Mouse (Mus musculus): ENCODE results near the gene Ppp4r2. TPM values are rescaled to one million over a fixed set of nuclear protein-coding genes. Genes with fewer than 3 reads are reported as not detected.
"Not testable (repeated sequence)": the region's sequence is repeated elsewhere in the genome, so short reads cannot be mapped to it uniquely, and the experiment has no call there.

The Ppp4r2 gene
- polyA plus RNA-seq, 1 experiment from 2014 or later, result 119 TPM

GRCm38 (mm10) chr6:100865321-100865720 is 31.9 kb downstream of the Ppp4r2 start:
- no peaks in the 10 kb centered on the region for H3K27me3 ChIP-seq
- no peak for ATAC-seq
- POLR2A ChIA-PET, result no interaction called here
- CTCF ChIA-PET, result interaction anchor here (0.6 to 1.8 kb wide), 2 partner anchors 156 to 236 kb away, joined by 3 to 6 read pairs; no protein-coding TSS in a partner anchor
- no peak for DNase-seq (ENCODE audit: low read depth, low spot score)
- in situ Hi-C loops (cut with MboI; ENCODE audit: low pct_unique_long_range_greater_than_20kb), result no loop called here
- no peak for TF ChIP-seq CTCF (IDR thresholded peaks at IDR 0.05)

- POLR2A ChIA-PET; H3K27me3 ChIP-seq; ATAC-seq; in situ Hi-C loops (cut with MboI; ENCODE audit: low pct_unique_long_range_greater_than_20kb); DNase-seq (ENCODE audit: low read depth, low spot score): not testable (repeated sequence)
- CTCF ChIA-PET, result interaction anchor here (0.6 to 1.8 kb wide), 2 partner anchors 156 to 236 kb away, joined by 3 to 6 read pairs; no protein-coding TSS in a partner anchor
Measured at GRCm38 (mm10) chr6:100865788-100866187, 32.4 kb downstream of the Ppp4r2 start.

DNA sequence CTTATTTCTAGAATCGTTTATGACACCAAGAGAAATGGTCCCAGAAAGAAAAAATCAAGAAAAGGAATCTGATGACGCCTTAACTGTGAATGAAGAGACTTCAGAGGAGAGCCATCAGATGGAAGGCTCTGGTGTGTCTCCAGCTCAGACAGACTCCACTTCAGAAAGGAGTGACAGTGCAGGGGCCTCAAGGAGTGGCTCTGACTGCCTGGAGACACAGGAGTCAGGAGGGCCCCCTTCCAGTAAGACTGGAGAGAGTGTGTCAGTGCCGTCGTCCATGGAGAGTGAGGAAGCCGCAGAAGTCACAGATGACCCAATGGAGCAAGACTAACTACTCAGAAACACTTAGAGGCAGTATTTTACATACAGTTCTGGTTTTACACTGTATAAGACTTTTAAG is 32.8 kb downstream of the Ppp4r2 start:
- ATAC-seq, result not testable (repeated sequence)

GRCm38 (mm10) chr6:100868863-100869262 is 35.4 kb downstream of the Ppp4r2 start:
- CTCF ChIA-PET, result interaction anchor here (1.4 kb wide), 2 partner anchors 12 to 260 kb away, joined by 3 to 5 read pairs; no protein-coding TSS in a partner anchor
- no peaks in the 10 kb centered on the region for H3K27me3 ChIP-seq
- TF ChIP-seq CTCF (IDR thresholded peaks at IDR 0.05), result no peak
- no peak for DNase-seq (ENCODE audit: low read depth, low spot score)
- in situ Hi-C loops (cut with MboI; ENCODE audit: low pct_unique_long_range_greater_than_20kb), result no loop called here
- ATAC-seq, result no peak
- POLR2A ChIA-PET, result interaction anchor here (1.2 kb wide), 1 partner anchor 11 kb away, joined by 4 read pairs; no protein-coding TSS in a partner anchor

More for the DNA sequence above, 32.8 kb downstream of the Ppp4r2 start:
- H3K27me3 ChIP-seq; DNase-seq (ENCODE audit: low read depth, low spot score); POLR2A ChIA-PET; in situ Hi-C loops (cut with MboI; ENCODE audit: low pct_unique_long_range_greater_than_20kb): not testable (repeated sequence)
- CTCF ChIA-PET, result interaction anchor here (1.8 kb wide), 1 partner anchor 157 kb away, joined by 6 read pairs; no protein-coding TSS in a partner anchor

- in situ Hi-C loops (cut with MboI; ENCODE audit: low pct_unique_long_range_greater_than_20kb), result loop anchor here (5.0 kb wide), 2 partner anchors 108 to 198 kb away; partner anchors contain the start of gene Shq1
- DNase-seq (ENCODE audit: low read depth, low spot score) (no peak), ATAC-seq (no peak)
- no peak for TF ChIP-seq CTCF (IDR thresholded peaks at IDR 0.05)
- CTCF ChIA-PET, result interaction anchor here (1.4 kb wide), 1 partner anchor 261 kb away, joined by 3 read pairs; no protein-coding TSS in a partner anchor
- H3K27me3 ChIP-seq, result no peaks in the 10 kb centered on the region
- POLR2A ChIA-PET, result interaction anchor here (1.1 kb wide), 1 partner anchor 260 kb away, joined by 3 read pairs; no protein-coding TSS in a partner anchor
Measured at GRCm38 (mm10) chr6:100869909-100870308, 36.5 kb downstream of the Ppp4r2 start.

- ChIA-PET CTCF (interaction anchor here (0.8 kb wide), 1 partner anchor 265 kb away, joined by 3 read pairs; no protein-coding TSS in a partner anchor), POLR2A (no interaction called here)
- no peaks in the 10 kb centered on the region for H3K27me3 ChIP-seq
- in situ Hi-C loops (cut with MboI; ENCODE audit: low pct_unique_long_range_greater_than_20kb), result loop anchor here (5.0 kb wide), 2 partner anchors 111 to 201 kb away; partner anchors contain the start of gene Shq1
- TF ChIP-seq CTCF (IDR thresholded peaks at IDR 0.05), result no peak
- ATAC-seq (no peak), DNase-seq (ENCODE audit: low read depth, low spot score) (no peak)
Measured at GRCm38 (mm10) chr6:100873191-100873590, 39.8 kb downstream of the Ppp4r2 start.

DNA sequence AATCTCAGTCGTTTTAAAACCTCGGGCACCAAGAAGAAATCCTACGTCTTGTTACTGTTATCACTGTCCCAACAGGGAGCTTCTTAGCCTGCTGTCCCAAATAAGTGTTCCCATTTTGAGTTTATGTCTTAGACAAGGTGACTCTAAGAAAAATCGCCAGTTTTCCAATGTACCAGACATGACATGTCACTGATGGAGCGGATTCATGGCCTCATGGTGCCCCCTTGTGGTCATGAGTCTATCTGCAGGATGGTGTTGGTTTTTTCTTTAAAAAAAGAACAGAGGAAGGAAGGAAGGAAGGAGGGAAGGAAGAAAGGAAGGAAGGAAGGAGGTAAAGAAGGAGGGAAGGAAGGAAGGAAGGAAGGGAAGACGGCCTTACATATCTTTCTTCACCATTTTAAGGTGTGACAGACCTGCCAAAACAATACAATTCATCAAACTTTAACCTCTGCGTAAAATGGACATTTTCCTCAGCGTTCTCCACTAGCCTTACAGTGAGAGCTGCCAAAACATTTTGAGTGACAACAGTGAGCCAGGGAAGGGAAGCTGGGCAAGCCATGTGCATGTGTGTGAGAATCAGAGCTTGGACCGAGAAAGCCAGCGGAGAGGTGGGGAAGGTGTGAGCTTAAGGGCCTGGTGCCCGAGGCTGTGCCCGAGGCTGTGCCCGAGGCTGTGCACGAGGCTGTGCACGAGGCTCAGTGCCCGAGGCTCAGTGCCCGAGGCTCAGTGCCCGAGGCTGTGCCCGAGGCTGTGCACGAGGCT is 42.6 kb downstream of the Ppp4r2 start:
- peak; percentile 86 for TF ChIP-seq CTCF (IDR thresholded peaks at IDR 0.05)
- no peak for DNase-seq (ENCODE audit: low read depth, low spot score)
- POLR2A ChIA-PET, result no interaction called here
- no peak for ATAC-seq
- CTCF ChIA-PET, result interaction anchor here (0.8 to 1.5 kb wide), 5 partner anchors 163 to 266 kb away, joined by 4 to 7 read pairs (median 4); partner anchors contain the start of gene Shq1
- H3K27me3 ChIP-seq, result no peaks in the 10 kb centered on the region
- in situ Hi-C loops (cut with MboI; ENCODE audit: low pct_unique_long_range_greater_than_20kb), result loop anchor here (5.0 kb wide), 1 partner anchor 269 kb away; no protein-coding TSS in a partner anchor

DNA sequence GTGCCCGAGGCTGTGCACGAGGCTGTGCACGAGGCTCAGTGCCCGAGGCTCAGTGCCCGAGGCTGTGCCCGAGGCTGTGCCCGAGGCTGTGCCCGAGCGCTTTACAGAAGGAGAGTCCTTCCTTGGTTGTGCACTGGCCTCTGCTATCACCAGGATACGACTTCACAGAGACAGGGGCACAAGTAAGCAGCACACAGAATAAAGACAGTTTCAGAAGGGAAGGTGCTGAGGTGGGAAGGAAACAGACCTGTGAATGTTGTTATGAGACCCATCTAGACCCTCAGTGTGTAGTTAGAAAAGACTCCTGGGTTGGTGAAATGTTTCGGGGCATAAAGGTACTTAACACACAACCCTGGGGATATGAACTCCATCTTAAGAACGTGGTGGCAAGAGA is 43.2 kb downstream of the Ppp4r2 start:
- ChIA-PET CTCF (interaction anchor here (1.3 to 1.5 kb wide), 2 partner anchors 202 to 208 kb away, joined by 4 to 7 read pairs; no protein-coding TSS in a partner anchor), POLR2A (no interaction called here)
- no peak for ATAC-seq
- DNase-seq (ENCODE audit: low read depth, low spot score), result no peak
- no peaks in the 10 kb centered on the region for H3K27me3 ChIP-seq
- in situ Hi-C loops (cut with MboI; ENCODE audit: low pct_unique_long_range_greater_than_20kb), result loop anchor here (5.0 kb wide), 1 partner anchor 269 kb away; no protein-coding TSS in a partner anchor
- no peak for TF ChIP-seq CTCF (IDR thresholded peaks at IDR 0.05)

GRCm38 (mm10) chr6:100878546-100878945 is 45.1 kb downstream of the Ppp4r2 start:
- in situ Hi-C loops (cut with MboI; ENCODE audit: low pct_unique_long_range_greater_than_20kb), result loop anchor here (5.0 kb wide), 1 partner anchor 271 kb away; no protein-coding TSS in a partner anchor
- TF ChIP-seq CTCF (IDR thresholded peaks at IDR 0.05), result no peak
- DNase-seq (ENCODE audit: low read depth, low spot score) (no peak), ATAC-seq (no peak)
- ChIA-PET CTCF (interaction anchor here (1.3 to 1.5 kb wide), 2 partner anchors 169 to 264 kb away, joined by 3 read pairs; no protein-coding TSS in a partner anchor), POLR2A (no interaction called here)
- H3K27me3 ChIP-seq, result no peaks in the 10 kb centered on the region

GRCm38 (mm10) chr6:100879607-100880006 is 46.2 kb downstream of the Ppp4r2 start:
- ATAC-seq (no peak), DNase-seq (ENCODE audit: low read depth, low spot score) (no peak)
- no peaks in the 10 kb centered on the region for H3K27me3 ChIP-seq
- no peak for TF ChIP-seq CTCF (IDR thresholded peaks at IDR 0.05)
- ChIA-PET POLR2A (no interaction called here), CTCF (interaction anchor here (1.0 kb wide), 1 partner anchor 208 kb away, joined by 3 read pairs; the partner anchor contains the start of gene Shq1)
- in situ Hi-C loops (cut with MboI; ENCODE audit: low pct_unique_long_range_greater_than_20kb), result loop anchor here (5.0 to 10.0 kb wide), 5 partner anchors 272 to 655 kb away; no protein-coding TSS in a partner anchor

Measured in Patski (cell line).